Mouse (Mus musculus) mouse trophoblast stem cell (cell line): Measurements from ENCODE around the gene Yars.

Source experiments
- in situ Hi-C, 2 experiments: fragments of 300-500 bp; cut with MseI, MboI; formaldehyde crosslinking; loops; 2 replicates in 1 of 2; 3 replicates in 1 of 2; pipeline ENCODE4 v1.15.1; 2025

Yars gene

GRCm38 (mm10) chr4:129189542-129190519, at the start of gene Yars, which contains the start of gene S100pbp:
Yars (plus strand) TSS chr4:129189760.
S100pbp (minus strand) TSS chr4:129189727.
- in situ Hi-C loops = no loop called here

GRCm38 (mm10) chr4:129140808-129141207, 48.8 kb upstream of the Yars start:
- in situ Hi-C loops = no loop called here

- in situ Hi-C loops = no loop called here
Observed at GRCm38 (mm10) chr4:129141560-129142438, 47.8 kb upstream of the Yars start.

GRCm38 (mm10) chr4:129142439-129143045, 47.0 kb upstream of the Yars start:
- in situ Hi-C loops = no loop called here

- in situ Hi-C loops = no loop called here
Observed at GRCm38 (mm10) chr4:129143509-129143908, 46.1 kb upstream of the Yars start.

GRCm38 (mm10) chr4:129144401-129145367, 44.9 kb upstream of the Yars start:
- in situ Hi-C loops = no loop called here

GRCm38 (mm10) chr4:129145411-129145810, 44.1 kb upstream of the Yars start:
- in situ Hi-C loops = no loop called here

- in situ Hi-C loops = no loop called here
Observed at GRCm38 (mm10) chr4:129145943-129146342, 43.6 kb upstream of the Yars start.

GRCm38 (mm10) chr4:129146392-129146791, 43.2 kb upstream of the Yars start:
- in situ Hi-C loops = no loop called here

GRCm38 (mm10) chr4:129147552-129148103, 41.9 kb upstream of the Yars start:
- in situ Hi-C loops = no loop called here

GRCm38 (mm10) chr4:129149321-129149720, 40.2 kb upstream of the Yars start:
- in situ Hi-C loops = no loop called here

- in situ Hi-C loops = no loop called here
Observed at GRCm38 (mm10) chr4:129151276-129151811, 38.2 kb upstream of the Yars start.

GRCm38 (mm10) chr4:129157541-129157940, 32.0 kb upstream of the Yars start:
- in situ Hi-C loops = no loop called here

GRCm38 (mm10) chr4:129158549-129158948, 31.0 kb upstream of the Yars start:
- in situ Hi-C loops = no loop called here

GRCm38 (mm10) chr4:129161076-129161475, 28.5 kb upstream of the Yars start:
- in situ Hi-C loops = no loop called here

GRCm38 (mm10) chr4:129161581-129162255, 27.8 kb upstream of the Yars start:
- in situ Hi-C loops = no loop called here

GRCm38 (mm10) chr4:129172529-129172928, 17.0 kb upstream of the Yars start:
- in situ Hi-C loops = no loop called here

GRCm38 (mm10) chr4:129179560-129179959, 10.0 kb upstream of the Yars start:
- in situ Hi-C loops = no loop called here

- in situ Hi-C loops = no loop called here
Observed at GRCm38 (mm10) chr4:129188041-129188659, 1.4 kb upstream of the Yars start.
